Mouse (Mus musculus) limb, embryonic 10.5 days (tissue): Measurements from ENCODE around the gene Tiam1. TPM values are rescaled to one million over a fixed set of nuclear protein-coding genes. Genes with fewer than 3 reads are reported as not detected.

Source experiments
- DNase-seq: peaks from one replicate; pipeline ENCODE4 v3.0.0-alpha.2; 2017; ENCODE audit warnings: low spot score
- H3K27ac ChIP-seq: fragments of 300-500 bp; sonication (generic); 2 replicates; pipeline ENCODE4 v1.5.1; 2016; ENCODE audit warnings: mild to moderate bottlenecking
- H3K27me3 ChIP-seq: fragments of 300-500 bp; sonication (generic); 2 replicates; pipeline ENCODE4 v1.6.1; 2016; ENCODE audit warnings: low read depth, mild to moderate bottlenecking; ENCODE audit not compliant: poor library complexity, severe bottlenecking
- H3K36me3 ChIP-seq: fragments of 300-500 bp; sonication (generic); 2 replicates; pipeline ENCODE4 v1.6.1; 2016; ENCODE audit warnings: mild to moderate bottlenecking, moderate library complexity
- H3K4me1 ChIP-seq: fragments of 300-500 bp; sonication (generic); 2 replicates; pipeline ENCODE4 v1.6.1; 2016
- H3K4me3 ChIP-seq: fragments of 300-500 bp; sonication (generic); 2 replicates; pipeline ENCODE4 v1.5.1; 2016; ENCODE audit warnings: mild to moderate bottlenecking, moderate library complexity
- H3K9me3 ChIP-seq: fragments of 300-500 bp; sonication (generic); replicated peaks from 2 replicates; pipeline ENCODE4 v1.6.1; 2016; ENCODE audit warnings: mild to moderate bottlenecking
- WGBS: fragments of 180-500 bp; shearing (Covaris S2); methylation state at CpG from one replicate; pipeline ENCODE4 v1.1.7; 2016; 5-methylcytosine and 5-hydroxymethylcytosine counted together
- polyA plus RNA-seq: library from polyadenylated mRNA; unstranded; fragments of >200 nt; fragmentation: Nextera tagmentation; extraction: Ambion mirVana; gene quantifications from 2 replicates; pipeline ENCODE4 v1.2.1, GENCODE M21; 2016

Tiam1 gene
- polyA plus RNA-seq, 1 experiment from 2014 or later: 30.8 TPM

- 82% methylated on average over 3 of the region's 3 CpGs for WGBS
- Histone ChIP-seq H3K27ac (no peak overlapping the region), H3K36me3 (peaks cover 45% of the 10 kb centered on the region), H3K9me3 (no peaks in the 10 kb centered on the region), H3K27me3 (no peaks in the 10 kb centered on the region), H3K4me1 (peaks cover 23% of the 10 kb centered on the region), H3K4me3 (no peak overlapping the region)
- no peak for DNase-seq
These were observed 278.9 kb downstream of the Tiam1 start for GRCm38 (mm10) chr16:89864710-89865109.

GRCm38 (mm10) chr16:89863264-89863663, 280.3 kb downstream of the Tiam1 start:
- no peaks in the 10 kb centered on the region for H3K9me3 ChIP-seq
- no peak for DNase-seq
- H3K27me3 ChIP-seq: no peaks in the 10 kb centered on the region
- no peak overlapping the region for H3K4me3 ChIP-seq
- peaks cover 23% of the 10 kb centered on the region for H3K4me1 ChIP-seq
- H3K36me3 ChIP-seq: peaks cover 57% of the 10 kb centered on the region
- 88% methylated on average over 5 of the region's 5 CpGs for WGBS
- H3K27ac ChIP-seq: no peak overlapping the region

GRCm38 (mm10) chr16:89861531-89861930, 282.0 kb downstream of the Tiam1 start:
- H3K4me3 ChIP-seq: no peak overlapping the region
- no peak overlapping the region for H3K27ac ChIP-seq
- no peak for DNase-seq
- no peaks in the 10 kb centered on the region for H3K27me3 ChIP-seq
- peaks cover 50% of the 10 kb centered on the region for H3K36me3 ChIP-seq
- no peaks in the 10 kb centered on the region for H3K9me3 ChIP-seq
- H3K4me1 ChIP-seq: peaks cover 23% of the 10 kb centered on the region
- whole genome bisulfite sequencing: 63% methylated on average over 5 of the region's 5 CpGs

GRCm38 (mm10) chr16:89860708-89861107, 282.9 kb downstream of the Tiam1 start:
- peaks cover 48% of the 10 kb centered on the region for H3K36me3 ChIP-seq
- H3K4me1 ChIP-seq: peaks cover 23% of the 10 kb centered on the region
- no peak overlapping the region for H3K27ac ChIP-seq
- no peaks in the 10 kb centered on the region for H3K27me3 ChIP-seq
- 92% methylated on average over 6 of the region's 6 CpGs for WGBS
- H3K9me3 ChIP-seq: no peaks in the 10 kb centered on the region
- no peak overlapping the region for H3K4me3 ChIP-seq
- no peak for DNase-seq

- no peak overlapping the region for H3K27ac ChIP-seq
- WGBS: 93% methylated on average over 3 of the region's 3 CpGs
- peaks cover 54% of the 10 kb centered on the region for H3K36me3 ChIP-seq
These were observed 285.9 kb downstream of the Tiam1 start for GRCm38 (mm10) chr16:89857666-89858065.

GRCm38 (mm10) chr16:89854731-89855130, 288.8 kb downstream of the Tiam1 start:
- no peaks in the 10 kb centered on the region for H3K27me3 ChIP-seq
- peaks cover 43% of the 10 kb centered on the region for H3K36me3 ChIP-seq
- DNase-seq: no peak
- H3K27ac ChIP-seq: no peak overlapping the region
- no peak overlapping the region for H3K4me3 ChIP-seq
- peaks cover 10% of the 10 kb centered on the region; the same call in 1 of the 2 replicates for H3K4me1 ChIP-seq
- WGBS: 90% methylated on average over 8 of the region's 8 CpGs
- no peaks in the 10 kb centered on the region for H3K9me3 ChIP-seq

More at GRCm38 (mm10) chr16:89857666-89858065, 285.9 kb downstream of the Tiam1 start:
- no peak overlapping the region for H3K4me3 ChIP-seq
- DNase-seq: no peak
- no peaks in the 10 kb centered on the region for H3K27me3 ChIP-seq
- no peaks in the 10 kb centered on the region for H3K9me3 ChIP-seq
- peaks cover 17% of the 10 kb centered on the region for H3K4me1 ChIP-seq

- 72% methylated on average over 9 of the region's 9 CpGs for WGBS
- no peak overlapping the region for H3K27ac ChIP-seq
These were observed 292.2 kb downstream of the Tiam1 start for GRCm38 (mm10) chr16:89851333-89851732.

GRCm38 (mm10) chr16:89848651-89849597, 294.6 kb downstream of the Tiam1 start:
- DNase-seq: no peak
- Histone ChIP-seq H3K27ac (no peak overlapping the region), H3K4me1 (peaks cover 14% of the 10 kb centered on the region; the same call in 1 of the 2 replicates), H3K9me3 (no peaks in the 10 kb centered on the region), H3K27me3 (no peaks in the 10 kb centered on the region), H3K4me3 (no peak overlapping the region), H3K36me3 (peaks cover 25% of the 10 kb centered on the region)
- 91% methylated on average over 19 of the region's 19 CpGs for WGBS

More at GRCm38 (mm10) chr16:89851333-89851732, 292.2 kb downstream of the Tiam1 start:
- H3K36me3 ChIP-seq: peaks cover 39% of the 10 kb centered on the region
- peaks cover 14% of the 10 kb centered on the region; the same call in 1 of the 2 replicates for H3K4me1 ChIP-seq
- H3K4me3 ChIP-seq: no peak overlapping the region
- DNase-seq: no peak
- no peaks in the 10 kb centered on the region for H3K9me3 ChIP-seq
- no peaks in the 10 kb centered on the region for H3K27me3 ChIP-seq

- Histone ChIP-seq H3K4me1 (peaks cover 14% of the 10 kb centered on the region; the same call in 1 of the 2 replicates), H3K27ac (no peak overlapping the region), H3K9me3 (no peaks in the 10 kb centered on the region), H3K36me3 (peaks cover 26% of the 10 kb centered on the region), H3K27me3 (no peaks in the 10 kb centered on the region), H3K4me3 (no peak overlapping the region)
- DNase-seq: no peak
- 91% methylated on average over 3 of the region's 3 CpGs for WGBS
These were observed 295.4 kb downstream of the Tiam1 start for GRCm38 (mm10) chr16:89848179-89848578.

GRCm38 (mm10) chr16:89845461-89845860, 298.1 kb downstream of the Tiam1 start:
- peaks cover 16% of the 10 kb centered on the region for H3K4me1 ChIP-seq
- H3K4me3 ChIP-seq: no peak overlapping the region
- no peaks in the 10 kb centered on the region for H3K27me3 ChIP-seq
- 83% methylated on average over 8 of the region's 8 CpGs for WGBS
- H3K9me3 ChIP-seq: no peaks in the 10 kb centered on the region
- H3K27ac ChIP-seq: no peak overlapping the region
- H3K36me3 ChIP-seq: peaks cover 28% of the 10 kb centered on the region
- no peak for DNase-seq

GRCm38 (mm10) chr16:89844580-89844979, 299.0 kb downstream of the Tiam1 start:
- H3K27me3 ChIP-seq: no peaks in the 10 kb centered on the region
- H3K36me3 ChIP-seq: peaks cover 25% of the 10 kb centered on the region
- H3K4me3 ChIP-seq: no peak overlapping the region
- no peaks in the 10 kb centered on the region for H3K9me3 ChIP-seq
- DNase-seq: no peak
- peaks cover 14% of the 10 kb centered on the region for H3K4me1 ChIP-seq
- H3K27ac ChIP-seq: no peak overlapping the region
- 62% methylated on average over 5 of the region's 5 CpGs for WGBS

GRCm38 (mm10) chr16:89841894-89842293, 301.7 kb downstream of the Tiam1 start:
- no peaks in the 10 kb centered on the region for H3K9me3 ChIP-seq
- DNase-seq: no peak
- H3K27me3 ChIP-seq: no peaks in the 10 kb centered on the region
- WGBS: 59% methylated on average over 6 of the region's 6 CpGs
- H3K4me3 ChIP-seq: no peak overlapping the region
- H3K4me1 ChIP-seq: peaks cover 12% of the 10 kb centered on the region
- no peak overlapping the region for H3K27ac ChIP-seq
- H3K36me3 ChIP-seq: peaks cover 14% of the 10 kb centered on the region

GRCm38 (mm10) chr16:89840361-89840760, 303.2 kb downstream of the Tiam1 start:
- H3K27me3 ChIP-seq: no peaks in the 10 kb centered on the region
- no peak overlapping the region for H3K27ac ChIP-seq
- no peak for DNase-seq
- WGBS: 95% methylated on average over 6 of the region's 6 CpGs
- H3K36me3 ChIP-seq: peaks cover 26% of the 10 kb centered on the region
- H3K4me3 ChIP-seq: no peak overlapping the region
- peaks cover 12% of the 10 kb centered on the region for H3K4me1 ChIP-seq
- no peaks in the 10 kb centered on the region for H3K9me3 ChIP-seq
